Mouse (Mus musculus): ENCODE results near the gene Bckdk.

DNA sequence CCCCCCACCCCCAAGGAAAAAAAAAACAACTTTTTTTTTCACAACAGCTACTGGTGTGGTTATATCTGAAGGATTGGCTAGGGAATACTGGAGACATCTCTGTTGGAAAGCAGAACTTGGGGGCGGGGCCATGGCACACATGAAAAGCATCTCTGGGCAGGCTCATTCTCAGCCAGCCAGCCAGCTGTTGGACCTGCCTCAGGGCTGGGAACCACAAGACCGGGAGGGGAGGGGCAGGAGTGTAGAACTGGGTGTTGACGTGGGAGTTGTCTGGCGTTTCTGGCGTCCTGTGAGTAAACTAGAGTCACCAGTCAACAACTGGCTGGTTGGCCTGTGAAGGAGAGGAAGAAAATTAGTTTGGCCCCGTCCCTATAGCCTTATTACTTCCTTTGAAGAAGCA is 17.9 kb upstream of the Bckdk start:
- TF ChIP-seq POLR2A (IDR thresholded peaks at IDR 0.05; ENCODE audit: borderline replicate concordance, extremely low read depth, low read depth, low read length) (no peak), CTCF (IDR thresholded peaks at IDR 0.05; ENCODE audit: insufficient read depth, low read length) (no peak)
